Mouse (Mus musculus) right cerebral cortex, adult 18-20 months (tissue): ENCODE measurements around the gene Rtn4rl1.

Experiments used
- DNase-seq: peaks from one replicate; pipeline ENCODE4 v3.0.0; 2022; ENCODE audit warnings: mixed read lengths

Gene Rtn4rl1

DNA sequence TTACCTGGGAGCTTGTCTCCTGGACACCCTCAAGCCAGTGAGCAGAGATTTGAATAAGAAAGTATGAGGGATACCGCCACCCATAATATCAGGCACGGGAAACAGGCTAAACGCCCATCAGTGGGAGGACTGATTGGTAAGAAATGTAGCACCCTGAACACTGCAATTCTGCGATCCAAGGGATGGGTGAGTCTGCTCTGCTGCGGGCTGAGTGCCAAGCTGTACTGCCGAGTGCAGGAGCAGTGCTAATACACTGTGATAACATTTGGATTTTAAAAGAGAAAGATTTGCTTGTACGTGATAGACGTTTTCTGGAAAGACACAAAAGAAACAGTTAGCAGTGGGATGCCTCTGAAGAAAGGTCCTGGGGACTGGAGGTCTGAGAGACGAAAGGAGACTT is 26.5 kb downstream of the Rtn4rl1 start:
- peak; percentile 59 for DNase-seq

DNA sequence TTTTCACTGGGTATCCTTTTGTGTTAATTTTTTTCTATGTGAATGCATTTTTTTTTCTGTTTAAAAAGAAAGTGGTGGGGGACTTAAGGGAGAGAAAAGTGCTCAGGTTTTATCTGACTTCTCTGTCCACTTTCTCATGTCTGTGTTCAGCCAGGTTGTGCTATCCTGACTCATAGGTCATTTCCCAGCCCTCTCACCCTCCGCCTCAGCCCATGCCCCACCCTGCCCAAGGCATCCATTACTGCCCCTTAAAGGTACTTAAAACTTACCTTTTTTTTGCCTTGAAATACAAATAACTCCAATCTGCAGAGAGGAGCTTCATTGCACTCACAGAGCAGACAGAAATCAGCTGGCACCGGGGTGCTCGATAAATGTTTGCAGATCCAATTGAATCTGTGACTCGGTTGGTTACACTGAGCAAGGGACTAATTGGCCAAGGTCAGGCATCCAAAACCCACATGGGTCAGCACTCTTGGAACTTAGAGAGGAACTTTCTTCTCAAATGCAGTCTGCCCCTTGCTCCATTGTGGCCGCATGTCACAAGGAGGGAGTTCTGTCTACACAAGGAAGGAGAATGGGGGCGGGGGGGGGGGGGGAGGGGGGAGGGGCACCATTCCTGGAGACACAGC is 27.0 kb downstream of the Rtn4rl1 start:
- DNase-seq = no peak

DNA sequence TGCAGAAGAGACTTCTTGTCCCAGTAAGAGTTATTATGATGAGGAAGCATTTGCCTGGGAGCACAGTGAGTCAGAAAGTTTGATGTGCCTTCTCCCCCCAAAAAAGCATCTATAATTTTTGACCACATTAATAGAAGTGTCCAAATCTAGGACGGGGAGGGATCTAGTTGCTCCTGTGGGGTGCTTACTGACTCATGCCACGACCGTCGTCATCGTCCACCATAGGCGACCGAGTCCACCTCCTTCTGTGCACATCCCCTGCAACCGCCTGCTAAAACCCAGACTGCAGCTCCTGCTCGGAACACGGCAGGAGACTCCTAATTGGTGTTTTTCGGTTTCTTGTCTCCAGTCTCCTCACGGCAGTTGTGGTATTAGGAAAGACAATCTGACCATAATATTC is 30.5 kb downstream of the Rtn4rl1 start:
- DNase-seq = no peak

DNA sequence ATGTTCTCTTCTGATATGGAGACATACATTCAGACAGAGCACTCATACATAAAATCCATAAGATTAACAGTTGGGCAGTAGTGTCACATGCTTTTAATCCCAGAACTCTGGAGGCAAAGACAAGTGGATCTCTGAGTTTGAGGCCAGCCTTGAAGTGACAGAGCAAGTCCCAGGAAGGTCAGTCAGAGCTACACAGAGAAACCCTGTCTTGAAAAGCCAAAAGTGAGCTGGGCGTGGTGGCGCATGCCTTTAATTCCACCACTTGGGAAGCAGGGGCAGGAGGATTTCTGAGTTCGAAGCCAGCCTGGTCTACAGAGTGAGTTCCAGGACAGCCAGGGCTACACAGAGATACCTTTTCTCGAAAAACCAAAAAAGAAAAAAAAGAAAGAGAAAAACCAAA is 31.3 kb downstream of the Rtn4rl1 start:
- no peak for DNase-seq

DNA sequence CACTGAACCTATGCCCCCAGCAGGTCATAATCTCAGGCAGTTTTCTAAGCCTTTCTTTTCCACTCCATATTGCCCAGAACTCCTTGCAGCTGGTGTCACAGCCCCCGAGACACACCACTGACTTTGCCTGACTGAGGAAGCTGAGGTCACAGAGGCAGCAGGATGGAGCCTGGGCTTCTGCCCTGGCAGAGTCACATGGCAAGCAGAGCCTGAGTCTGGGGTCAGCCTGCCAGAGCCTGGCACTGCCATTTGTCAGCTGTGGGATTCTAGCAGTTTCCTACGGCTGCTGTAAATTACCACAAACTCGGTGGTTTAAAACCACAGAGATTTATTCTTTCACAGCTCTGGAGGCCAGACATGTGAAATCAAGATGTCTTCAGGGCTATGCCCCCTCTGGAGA is 34.0 kb downstream of the Rtn4rl1 start:
- no peak for DNase-seq

- no peak for DNase-seq
Measured at GRCm38 (mm10) chr11:75229289-75229688, 35.7 kb downstream of the Rtn4rl1 start.

DNA sequence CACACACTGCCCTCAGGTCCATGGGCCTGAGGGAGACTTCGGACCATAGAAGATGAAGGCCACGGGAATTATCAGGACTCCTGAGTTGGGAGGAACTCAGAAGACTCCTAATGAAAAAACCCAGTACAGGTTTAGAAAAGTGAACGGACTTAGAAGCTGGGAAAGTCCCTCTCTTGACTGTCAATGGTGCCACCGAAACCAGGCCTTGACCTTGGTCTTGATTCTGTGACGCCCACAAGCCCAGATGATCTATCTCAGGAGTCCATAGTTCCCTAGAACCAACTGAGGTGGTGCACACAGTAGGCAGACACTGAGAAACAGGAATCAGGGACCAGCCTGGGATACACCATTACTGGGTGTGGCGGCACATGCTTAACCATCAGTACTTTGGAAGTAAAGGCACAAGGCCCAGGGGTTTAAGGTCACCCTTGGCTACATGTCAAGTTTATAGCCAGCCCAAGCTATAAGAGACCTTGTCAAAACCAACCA is 36.7 kb downstream of the Rtn4rl1 start:
- no peak for DNase-seq

DNA sequence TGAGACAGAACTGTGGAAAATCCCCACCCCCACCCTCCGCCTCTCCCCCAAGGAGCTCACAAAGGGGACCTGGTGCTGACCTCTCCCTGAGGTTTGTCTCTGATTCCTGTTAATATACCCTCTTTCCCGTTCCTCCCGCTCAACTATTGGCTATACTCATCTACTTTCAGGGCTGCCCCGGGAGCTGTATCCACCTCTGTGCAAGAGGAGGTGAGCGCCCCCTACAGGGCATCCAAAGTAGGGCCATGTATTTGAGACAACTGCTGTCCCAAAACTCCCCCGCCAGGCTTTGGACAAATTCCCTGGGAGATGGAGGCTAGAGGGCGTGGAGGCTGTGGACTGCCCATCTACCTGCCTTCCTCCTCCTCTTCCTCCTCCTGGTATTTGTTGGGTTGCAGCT is 38.2 kb downstream of the Rtn4rl1 start:
- DNase-seq = peak; percentile 38

- DNase-seq = no peak
Measured at GRCm38 (mm10) chr11:75232434-75232833, 38.9 kb downstream of the Rtn4rl1 start.

GRCm38 (mm10) chr11:75234745-75235144 is 41.2 kb downstream of the Rtn4rl1 start:
- DNase-seq = peak; percentile 51

DNA sequence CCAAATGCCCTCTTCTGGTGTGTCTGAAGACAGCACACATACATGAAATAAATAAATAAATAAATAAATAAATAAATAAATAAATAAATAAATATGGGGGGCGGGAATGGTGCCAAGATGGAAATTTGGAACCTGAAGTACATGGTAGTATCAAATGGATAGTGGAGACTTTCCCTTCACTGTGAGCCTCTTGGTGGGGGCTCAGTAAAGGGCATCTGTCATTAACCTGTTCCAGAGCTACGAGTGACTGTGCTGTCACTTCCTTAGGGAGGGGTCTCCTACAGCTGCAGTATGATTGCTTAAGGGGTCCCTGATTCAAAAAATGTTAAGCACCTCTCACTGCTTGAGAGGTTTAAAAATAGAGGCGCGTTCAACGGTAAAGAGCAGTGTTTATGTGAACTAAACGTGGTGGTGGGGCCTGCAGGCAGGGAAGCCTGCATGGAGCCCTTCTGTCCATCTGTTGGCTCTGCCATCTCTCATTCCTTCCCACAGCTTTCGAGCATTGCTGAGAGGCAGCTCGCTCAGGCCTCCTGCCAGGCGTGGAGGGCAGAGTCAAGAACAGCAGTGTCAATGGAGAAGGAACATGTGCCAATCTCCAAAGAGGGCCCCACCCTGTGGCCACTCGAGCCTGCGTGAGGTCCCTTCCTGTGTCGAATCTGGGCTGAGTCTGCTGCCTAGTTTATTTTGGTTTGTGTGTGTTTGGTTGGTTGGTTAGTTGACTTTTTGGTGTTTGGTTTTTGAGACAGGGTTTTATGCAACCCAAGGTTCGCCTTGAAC is 46.8 kb downstream of the Rtn4rl1 start:
- DNase-seq = no peak

- no peak for DNase-seq
Measured at GRCm38 (mm10) chr11:75242710-75243255, 49.2 kb downstream of the Rtn4rl1 start.

DNA sequence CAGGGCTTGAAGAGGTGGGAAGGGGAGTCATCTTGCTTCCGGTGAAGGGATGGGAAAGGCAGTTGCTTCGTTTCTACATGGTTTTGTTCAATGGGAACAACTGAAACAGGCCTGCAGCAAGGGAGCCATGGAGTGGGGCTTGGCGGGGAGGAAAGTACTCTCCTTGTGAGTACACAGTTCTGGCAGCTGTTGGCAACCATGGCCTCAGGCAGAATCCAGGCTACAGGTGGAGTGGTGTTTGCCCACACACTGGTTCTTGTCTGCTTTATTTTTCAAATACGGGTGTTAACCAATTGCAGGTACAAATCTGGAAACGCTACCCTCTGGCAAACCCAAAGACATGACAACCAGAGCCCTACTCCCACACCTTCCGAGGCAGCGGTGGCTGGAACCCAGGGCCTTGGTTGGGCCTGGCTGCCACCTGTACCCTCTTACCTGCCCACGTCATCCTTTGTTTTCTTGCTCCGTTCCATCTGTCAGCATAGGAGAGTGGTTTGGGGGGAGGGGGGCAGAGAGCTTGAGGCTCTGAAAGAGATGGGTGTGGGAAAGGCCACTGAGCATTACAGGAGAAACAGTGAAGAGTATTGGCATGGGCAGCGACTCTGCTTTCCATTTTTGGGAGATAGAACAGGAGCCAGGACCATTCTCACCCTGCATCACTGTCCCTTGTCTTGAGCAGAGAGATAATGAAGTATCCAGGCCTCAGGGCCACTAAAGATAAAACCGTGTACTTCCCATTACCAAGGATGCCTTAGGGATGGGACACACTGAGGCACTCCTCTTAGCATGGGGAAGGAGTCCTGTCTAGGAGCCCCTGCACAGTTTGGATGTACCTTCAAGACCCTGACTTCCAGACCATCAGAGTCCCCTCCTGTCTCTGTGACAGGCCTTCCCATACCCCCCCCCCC is 51.0 kb downstream of the Rtn4rl1 start:
- DNase-seq = no peak

DNA sequence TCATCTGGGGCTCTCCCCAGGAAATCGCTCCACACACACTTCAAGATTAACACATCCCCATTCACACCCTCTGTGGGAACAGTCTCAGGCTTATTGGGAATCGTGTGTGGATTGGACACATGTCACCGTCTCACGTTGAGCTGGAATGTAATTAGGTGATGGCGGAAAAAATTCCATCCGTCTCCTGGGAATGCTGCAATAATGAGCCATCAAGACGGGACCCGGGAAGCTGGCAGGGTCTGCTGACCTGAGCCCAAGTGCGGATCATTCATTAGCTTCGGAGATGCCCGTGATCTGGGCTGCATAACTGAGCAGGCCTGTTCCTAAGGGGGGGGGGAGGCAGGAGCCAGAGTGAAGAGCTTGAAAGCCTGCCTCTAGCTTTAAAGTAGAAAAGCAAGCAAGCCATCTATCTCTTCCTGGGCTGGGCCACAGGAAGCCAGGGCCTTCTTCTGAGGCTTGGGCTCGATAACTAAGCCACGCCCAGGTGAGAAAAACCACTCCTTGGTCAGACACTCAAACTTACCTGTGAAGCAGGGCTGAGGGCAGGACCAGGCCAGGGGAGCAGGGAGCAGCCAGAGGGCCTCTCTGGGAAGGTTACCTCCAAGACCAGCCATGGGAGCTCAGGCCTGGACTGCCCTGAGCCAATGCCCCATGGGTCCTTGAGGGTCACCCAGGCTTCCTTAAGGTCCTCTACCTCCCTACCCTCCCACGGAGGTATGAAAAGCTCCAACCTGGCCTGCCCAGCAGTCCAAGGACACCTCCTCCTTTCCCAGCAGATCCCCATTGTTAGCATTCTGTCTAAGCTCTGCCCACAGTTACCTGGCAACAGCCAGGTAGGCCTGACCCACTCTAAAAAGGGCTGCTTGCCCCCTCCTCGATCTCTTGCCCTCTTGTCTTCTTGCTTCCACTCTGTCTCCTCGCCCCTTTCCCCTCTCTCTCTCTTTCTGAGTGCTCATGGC is 52.1 kb downstream of the Rtn4rl1 start:
- DNase-seq = no peak

DNA sequence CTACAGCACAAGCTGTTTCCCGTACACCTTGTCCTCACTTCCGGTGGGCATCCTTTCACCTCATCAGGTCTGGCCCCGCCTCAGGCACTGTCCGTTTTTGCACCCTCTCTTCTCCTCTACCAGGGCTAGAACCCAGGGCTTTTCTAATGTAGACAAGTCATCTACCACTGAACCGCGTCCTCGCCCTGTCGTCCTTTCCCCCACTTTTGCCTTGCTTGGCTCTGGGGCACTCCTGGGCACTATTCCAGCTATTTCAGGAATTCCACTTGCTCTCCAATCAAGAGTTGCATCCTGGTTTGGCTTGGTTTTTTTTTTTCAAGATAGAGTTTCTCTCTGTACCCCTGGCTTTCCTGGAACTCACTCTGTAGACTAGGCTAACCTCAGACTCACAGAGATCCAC is 53.0 kb downstream of the Rtn4rl1 start:
- DNase-seq = no peak

DNA sequence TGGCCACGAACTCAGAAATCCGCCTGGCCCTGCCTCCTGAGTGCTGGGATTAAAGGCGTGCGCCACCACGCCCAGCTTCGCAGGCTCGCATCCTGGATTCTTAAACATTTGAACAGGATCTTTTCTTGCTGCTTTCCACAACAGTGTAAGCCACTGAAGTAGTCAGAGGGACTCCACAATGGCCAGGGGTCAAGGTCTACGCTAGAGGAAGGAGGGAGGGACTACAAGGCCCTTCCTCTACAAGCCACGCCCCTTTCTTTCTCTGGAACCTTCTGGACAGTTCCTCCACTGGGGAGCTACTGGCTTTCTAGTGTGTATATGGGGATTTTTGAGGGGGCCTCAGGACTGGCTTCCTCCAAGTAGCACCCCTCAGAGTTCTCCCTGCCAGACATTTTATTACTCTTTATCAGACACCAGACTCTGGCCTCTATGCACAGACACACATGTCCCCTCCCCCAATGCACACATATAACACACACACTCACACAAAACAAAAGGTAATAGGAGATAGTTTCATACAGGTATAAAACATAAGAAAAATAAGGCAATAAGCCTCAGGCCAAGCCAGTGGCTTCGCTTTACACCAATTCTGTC is 53.7 kb downstream of the Rtn4rl1 start:
- DNase-seq = no peak

DNA sequence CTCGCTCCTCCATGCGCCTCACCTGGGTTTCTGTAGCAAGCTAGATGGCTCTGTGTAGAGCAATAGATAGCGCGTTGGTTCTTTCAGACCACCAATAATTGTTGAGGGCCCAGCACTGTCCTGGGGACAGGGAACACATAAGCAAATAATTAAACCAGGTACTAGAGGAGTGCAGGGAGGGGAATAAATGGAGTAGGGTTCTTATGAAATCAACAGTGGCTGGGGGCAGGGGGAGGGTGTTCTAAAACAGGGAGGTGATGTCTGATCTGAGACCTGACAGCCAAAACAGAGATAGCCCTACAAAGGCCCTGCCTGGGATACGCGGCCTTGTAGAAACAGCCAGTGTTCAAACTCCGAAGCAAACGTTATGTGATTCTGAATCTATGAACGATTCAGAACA is 56.0 kb downstream of the Rtn4rl1 start:
- no peak for DNase-seq

GRCm38 (mm10) chr11:75251006-75251512 is 57.5 kb downstream of the Rtn4rl1 start:
- DNase-seq = no peak

GRCm38 (mm10) chr11:75251557-75252070 is 58.0 kb downstream of the Rtn4rl1 start:
- DNase-seq = no peak

GRCm38 (mm10) chr11:75254252-75254912 is 60.8 kb downstream of the Rtn4rl1 start:
- peak; percentile 83 for DNase-seq
